Mouse (Mus musculus) urinary bladder, postnatal 10 days (tissue): ENCODE measurements around the gene Chil3.
"Not testable (repeated sequence)": the region's sequence is repeated elsewhere in the genome, so short reads cannot be mapped to it uniquely, and the experiment has no call there.

Experiments used
- DNase-seq: peaks from one replicate; pipeline ENCODE4 v3.0.0; 2022; ENCODE audit warnings: low spot score

Chil3 gene

GRCm38 (mm10) chr3:106167464-106167863 lies at the start of gene Chil3:
Gene Chil3 (minus strand): TSS chr3:106167564.
- DNase-seq: no peak

GRCm38 (mm10) chr3:106198030-106198429 lies 30.7 kb upstream of the Chil3 start:
- not testable (repeated sequence) for DNase-seq

- DNase-seq: not testable (repeated sequence)
Measured at GRCm38 (mm10) chr3:106197246-106197645, 29.9 kb upstream of the Chil3 start.

- no peak for DNase-seq
Measured at GRCm38 (mm10) chr3:106196276-106196675, 28.9 kb upstream of the Chil3 start.

GRCm38 (mm10) chr3:106195486-106195885 lies 28.1 kb upstream of the Chil3 start:
- no peak for DNase-seq

GRCm38 (mm10) chr3:106187991-106188390 lies 20.6 kb upstream of the Chil3 start:
- no peak for DNase-seq

- DNase-seq: no peak
Measured at GRCm38 (mm10) chr3:106177509-106178189, 10.3 kb upstream of the Chil3 start.

- not testable (repeated sequence) for DNase-seq
Measured at GRCm38 (mm10) chr3:106174971-106175370, 7.6 kb upstream of the Chil3 start.

GRCm38 (mm10) chr3:106172506-106172905 lies 5.1 kb upstream of the Chil3 start:
- not testable (repeated sequence) for DNase-seq

- DNase-seq: no peak
Measured at GRCm38 (mm10) chr3:106171135-106171731, 3.9 kb upstream of the Chil3 start.

GRCm38 (mm10) chr3:106170522-106171053 lies 3.2 kb upstream of the Chil3 start:
- DNase-seq: no peak

GRCm38 (mm10) chr3:106154413-106154812 lies 13.0 kb downstream of the Chil3 start:
- no peak for DNase-seq

- no peak for DNase-seq
Measured at GRCm38 (mm10) chr3:106144081-106144480, 23.3 kb downstream of the Chil3 start.

- no peak for DNase-seq
Measured at GRCm38 (mm10) chr3:106131690-106132089, 35.7 kb downstream of the Chil3 start.

GRCm38 (mm10) chr3:106128807-106129493 lies 38.4 kb downstream of the Chil3 start:
- DNase-seq: no peak

GRCm38 (mm10) chr3:106126999-106127398 lies 40.4 kb downstream of the Chil3 start:
- DNase-seq: no peak

- DNase-seq: no peak
Measured at GRCm38 (mm10) chr3:106112929-106113328, 54.4 kb downstream of the Chil3 start, which contains the start of gene Chia1. Gene Chia1 (plus strand): TSS chr3:106113229.
